Mouse (Mus musculus) testis, adult 2 months (tissue): ENCODE measurements at regions not wholly inside any gene's neighbourhood (a gene's known extent, or its start where the extent isn't known, plus 50 kb on each side); places are given as distances from the start of the nearest gene placed in this dataset.

Experiments
- CTCF ChIP-seq: fragments of 200-500 bp; IDR thresholded peaks from 2 replicates; pipeline ENCODE4 v1.5.1; 2012; ENCODE audit warnings: low read depth, mild to moderate bottlenecking, inconsistent platforms, low read length, moderate library complexity; ENCODE audit not compliant: control insufficient read depth, insufficient read depth, insufficient replicate concordance
- POLR2A ChIP-seq: fragments of 200-500 bp; IDR thresholded peaks from 2 replicates; pipeline ENCODE4 v1.6.1; 2012; ENCODE audit warnings: low read depth, mild to moderate bottlenecking, inconsistent platforms, low read length, moderate library complexity; ENCODE audit not compliant: control insufficient read depth

DNA sequence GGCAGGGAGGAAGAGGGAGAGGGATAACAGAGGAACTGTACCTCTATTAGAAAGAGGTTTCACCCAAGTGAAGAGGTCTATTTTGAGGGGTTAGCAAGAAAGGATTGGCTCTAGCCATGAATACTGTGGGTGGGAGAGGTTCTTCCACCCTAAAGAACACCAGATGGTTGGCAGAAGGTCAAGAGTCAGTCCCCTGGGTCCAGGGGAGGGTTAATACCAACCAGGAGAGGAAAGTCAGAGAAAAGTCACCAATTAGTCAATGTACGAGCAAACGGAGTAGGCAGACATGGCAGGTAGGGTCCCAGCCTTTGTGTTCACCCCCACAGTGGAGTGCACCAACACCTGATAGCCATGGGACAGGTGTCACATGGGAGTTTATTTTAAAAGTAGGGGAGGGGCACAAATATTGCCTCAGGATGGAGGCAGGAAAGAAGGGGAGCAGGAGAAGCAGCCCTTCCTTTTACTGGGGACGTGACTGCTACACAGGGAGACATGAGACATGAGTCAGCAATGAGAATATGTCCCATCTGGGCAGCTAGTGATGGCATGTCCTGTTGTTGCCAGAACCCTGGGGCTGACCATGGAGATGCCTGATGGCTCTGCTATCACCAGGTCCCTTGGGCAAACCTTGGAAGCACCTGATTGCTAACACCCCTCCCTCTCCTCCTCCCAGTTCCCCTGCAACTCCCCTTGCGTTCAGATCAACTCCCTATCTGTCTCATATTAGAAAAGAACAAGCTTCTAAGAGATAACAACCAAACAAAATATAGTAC lies 593.4 kb upstream of the Cited2 start:
- no peak for TF ChIP-seq CTCF
- no peak for TF ChIP-seq POLR2A
